Mouse (Mus musculus) cerebellum, adult 2 months (tissue): ENCODE measurements around the gene Amdhd1.

Source experiments
- CTCF ChIP-seq: fragments of 200-500 bp; IDR thresholded peaks from 2 replicates; pipeline ENCODE4 v1.5.1; 2011; ENCODE audit warnings: low read depth, mild to moderate bottlenecking, control low read depth, low read length, moderate library complexity, borderline replicate concordance; ENCODE audit not compliant: insufficient read depth
- POLR2A ChIP-seq: fragments of 200-500 bp; IDR thresholded peaks from 2 replicates; pipeline ENCODE4 v1.6.1; 2011; ENCODE audit warnings: low read length, control low read depth, borderline replicate concordance; ENCODE audit not compliant: insufficient read depth

DNA sequence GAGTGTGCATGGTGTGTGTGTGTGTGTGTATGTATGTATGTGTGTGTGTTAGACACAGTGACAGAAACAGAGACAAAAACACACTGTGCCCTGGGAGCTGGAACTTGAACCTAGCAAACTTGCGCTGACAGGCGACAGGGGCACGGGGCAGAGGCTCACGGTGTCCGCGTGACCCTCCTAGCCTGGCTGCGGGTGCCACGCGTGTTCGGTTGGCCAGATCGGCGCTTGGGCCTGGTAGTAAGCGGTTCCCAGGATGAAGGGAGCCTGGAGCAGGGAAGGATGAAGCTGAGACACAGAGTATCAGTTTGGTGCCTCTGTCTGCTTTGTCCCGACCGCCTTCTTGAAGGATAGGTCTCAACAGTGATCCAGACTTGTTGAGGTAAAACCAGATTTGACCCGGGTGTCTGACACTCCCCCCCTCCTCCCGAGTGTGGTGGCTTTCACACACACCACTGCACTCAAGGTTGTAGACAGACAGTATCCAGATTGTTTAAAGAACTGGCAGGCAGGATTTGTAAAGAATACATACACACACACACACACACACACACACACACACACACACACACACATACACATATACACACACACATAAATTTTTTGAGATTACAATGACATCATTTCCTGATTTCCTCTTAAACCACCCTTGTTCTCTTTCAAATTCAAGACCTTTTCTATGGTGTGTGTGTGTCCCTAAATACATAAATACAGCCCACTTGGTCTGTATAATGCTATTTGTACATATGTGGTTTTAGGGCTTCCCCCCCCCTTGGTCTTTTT lies 788 bp upstream of the Amdhd1 start, which contains the start of gene Ccdc38:
- TF ChIP-seq CTCF: no peak
- no peak for TF ChIP-seq POLR2A
